Mouse (Mus musculus) embryo, embryonic 11.5 days (tissue): Measurements from ENCODE around the gene Ccne1.

Source experiments
- DNase-seq: peaks from one replicate; pipeline ENCODE4 v3.0.0-alpha.2; 2012; ENCODE audit warnings: low read depth, low spot score

Gene Ccne1

GRCm38 (mm10) chr7:38054246-38054645, 53.1 kb downstream of the Ccne1 start:
- DNase-seq, result no peak
